ENCODE assay signal across 9 mouse cellular contexts in the genomic region with DNA sequence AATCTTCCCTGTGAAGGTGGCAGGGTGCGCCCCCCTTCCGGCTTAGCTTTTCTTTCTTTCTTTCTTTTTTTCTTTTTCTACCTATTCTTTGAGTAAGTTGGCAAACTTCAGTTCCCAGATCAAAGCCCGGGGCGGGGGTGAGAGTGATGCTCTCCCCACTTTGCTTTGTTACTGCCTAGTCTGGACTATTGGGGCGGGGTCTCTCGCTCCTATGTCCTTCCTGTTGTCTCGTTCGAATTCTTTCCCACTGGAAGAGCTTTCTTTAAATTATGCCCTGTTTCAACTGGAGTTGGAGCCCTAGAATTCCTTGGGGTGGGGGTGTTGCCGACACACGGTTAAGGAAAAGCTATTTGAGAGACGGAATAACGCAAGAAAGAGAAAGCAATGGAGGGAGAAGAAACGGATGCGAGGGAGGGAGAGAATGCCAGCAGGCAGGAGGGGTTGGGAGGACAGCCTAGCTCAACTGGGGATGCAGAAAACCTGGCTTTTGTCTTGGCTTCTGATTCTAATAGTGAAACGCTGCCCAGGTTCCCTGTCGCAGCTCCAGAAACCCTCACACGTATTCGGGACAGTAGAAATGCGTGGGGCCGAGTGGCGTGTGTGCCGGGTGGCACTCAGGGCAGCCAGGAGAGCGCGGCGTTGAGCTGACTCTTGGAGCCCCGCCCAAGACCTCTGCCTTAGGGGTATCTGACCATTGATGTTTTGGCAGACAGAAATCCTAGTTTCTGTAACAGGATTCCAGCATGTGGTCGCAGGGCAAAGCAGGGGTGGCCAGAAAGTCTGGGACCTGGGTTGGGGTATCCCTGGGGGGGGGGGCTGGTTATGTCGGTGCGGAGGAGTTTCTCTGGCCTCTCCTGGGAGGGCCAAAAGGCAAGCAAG. TPM values are rescaled to one million over a fixed set of nuclear protein-coding genes. Genes with fewer than 3 reads are reported as not detected.
DNase-seq lines count a peak whose midpoint lies in the region; ATAC-seq and TF ChIP-seq lines count a peak whose summit lies in the region.
"Had no signal": no experiment of that assay in that cellular context is flagged by ENCODE, and none has a peak within 500 bp of the region (broad histone marks: within the 10 kb centered on the region; RNA-seq: fewer than 3 reads in every experiment).

No protein-coding gene starts in this region.

- no peak overlapping the region for H3ac ChIP-seq in myocyte (ENCODE audit: control insufficient read depth, insufficient read length)

- no peak overlapping the region for H3K9ac ChIP-seq in kidney, embryonic 16.5 days (replicated peaks; ENCODE audit: low read length)
- H3K9ac ChIP-seq in hindbrain, embryonic 13.5 days: peak overlapping the region; percentile 76

- peak overlapping the region; percentile 33 for H3K4me2 ChIP-seq in kidney, embryonic 16.5 days (replicated peaks; ENCODE audit: low read depth, low read length)
- peak overlapping the region; percentile 73 for H3K4me2 ChIP-seq in hindbrain, embryonic 13.5 days
- H3K4me2 ChIP-seq in myocyte (ENCODE audit: low read depth): peak overlapping the region; percentile 38

- WGBS in kidney, embryonic 16.5 days: under 1% methylated on average over 29 of the region's 29 CpGs
- WGBS in hindbrain, embryonic 13.5 days: under 1% methylated on average over 29 of the region's 29 CpGs

- H3K27me3 ChIP-seq in kidney, embryonic 16.5 days (ENCODE audit: insufficient read depth, low read length): peaks cover 81% of the 10 kb centered on the region
- peaks cover 78% of the 10 kb centered on the region for H3K27me3 ChIP-seq in hindbrain, embryonic 13.5 days
- H3K27me3 ChIP-seq in myocyte (ENCODE audit: control insufficient read depth, insufficient read depth, insufficient read length): peaks cover 25% of the 10 kb centered on the region

- TF ChIP-seq POLR2A in myocyte (IDR thresholded peaks at IDR 0.05; ENCODE audit: insufficient read length, low read depth): no peak

- ATAC-seq in kidney, embryonic 16.5 days (ENCODE audit: low FRiP score, low TSS enrichment): no peak
- 0 out of 2 replicates have a peak, but pooled peaks have one; percentile 15 for ATAC-seq in hindbrain, embryonic 13.5 days (ENCODE audit: low FRiP score)
- ATAC-seq in erythroid progenitor cell, adult 5-6 weeks (replicated peaks; ENCODE audit: low FRiP score, poor library complexity, severe bottlenecking): no peak
- ATAC-seq: Patski had no signal

- H3K36me3 ChIP-seq in kidney, embryonic 16.5 days (ENCODE audit: insufficient read depth, low read length): no peaks in the 10 kb centered on the region
- no peaks in the 10 kb centered on the region for H3K36me3 ChIP-seq in hindbrain, embryonic 13.5 days
- H3K36me3 ChIP-seq in myocyte (ENCODE audit: control insufficient read depth, insufficient read depth): no peaks in the 10 kb centered on the region

- DNase-seq in kidney, adult 18-20 months: no peak
- DNase-seq in embryo, embryonic 9.5 days (ENCODE audit: extremely low spot score): peak; percentile 22
- no peak for DNase-seq in c-Kit-positive CD71-positive TER-119-positive erythroid progenitor cells, embryonic 14.5 days (ENCODE audit: low spot score)
- no peak for DNase-seq in cerebellum, adult 9-11 months

- H3K79me2 ChIP-seq in myocyte (ENCODE audit: control insufficient read depth, insufficient read depth): no peaks in the 10 kb centered on the region

- peak overlapping the region; percentile 21 for H3K4me3 ChIP-seq in kidney, embryonic 16.5 days (ENCODE audit: low read length)
- H3K4me3 ChIP-seq in hindbrain, embryonic 13.5 days: peak overlapping the region; percentile 46
- H3K4me3 ChIP-seq in myocyte: no peak overlapping the region

- no peaks in the 10 kb centered on the region for H3K9me3 ChIP-seq in kidney, embryonic 16.5 days (ENCODE audit: low read length)
- H3K9me3 ChIP-seq in hindbrain, embryonic 13.5 days: no peaks in the 10 kb centered on the region

- H3K4me1 ChIP-seq in kidney, embryonic 16.5 days (ENCODE audit: insufficient read depth, low read length): peaks cover 7% of the 10 kb centered on the region
- H3K4me1 ChIP-seq in hindbrain, embryonic 13.5 days (replicated peaks): peaks cover 54% of the 10 kb centered on the region

- no peak overlapping the region for H3K27ac ChIP-seq in kidney, embryonic 16.5 days (ENCODE audit: low read length)
- H3K27ac ChIP-seq in hindbrain, embryonic 13.5 days: peak overlapping the region; percentile 92

TF ChIP-seq in myocyte, 11 proteins besides CTCF, POLR2A, EP300 and RAD21:
- no peak for TF ChIP-seq SRF (IDR thresholded peaks at IDR 0.05; ENCODE audit: control insufficient read depth, insufficient read length, low read depth)
- no peak for TF ChIP-seq MYOG (IDR thresholded peaks at IDR 0.05; ENCODE audit: control insufficient read depth in 1 of 3, insufficient read depth in 1 of 3, insufficient read length in 2 of 3, low read depth in 2 of 3)
- no peak for TF ChIP-seq TCF3 (IDR thresholded peaks at IDR 0.05; ENCODE audit: insufficient read length, low read depth)
- no peak for TF ChIP-seq E2F4 (IDR thresholded peaks at IDR 0.05; ENCODE audit: insufficient read depth)
- no peak for TF ChIP-seq CEBPB (IDR thresholded peaks at IDR 0.05; ENCODE audit: insufficient read depth, poor library complexity, severe bottlenecking)
- TF ChIP-seq USF1 (IDR thresholded peaks at IDR 0.05; ENCODE audit: low read depth): no peak
- no peak for TF ChIP-seq POLR2AphosphoS2 (IDR thresholded peaks at IDR 0.05; ENCODE audit: insufficient read length, low read depth)
- no peak for TF ChIP-seq REST (IDR thresholded peaks at IDR 0.05; ENCODE audit: insufficient read depth, insufficient read length)
- TF ChIP-seq MAX (IDR thresholded peaks at IDR 0.05; ENCODE audit: low read depth): no peak
- TF ChIP-seq MYOD1 (IDR thresholded peaks at IDR 0.05; ENCODE audit: control insufficient read depth in 1 of 3, insufficient read length in 2 of 3, low read depth in 2 of 3): no peak
- TF ChIP-seq TCF12 (IDR thresholded peaks at IDR 0.05; ENCODE audit: insufficient read depth, poor library complexity, severe bottlenecking): no peak
TF ChIP-seq in myocyte: peak in this region for 0.

RNA-seq across cellular contexts. Expression of a gene that starts 1.8 kb away (rescaled TPM):
- polyA plus RNA-seq in kidney, embryonic 16.5 days (2015; fragmentation: Nextera tagmentation; extraction: Ambion mirVana): not detected in 2 replicates
- polyA plus RNA-seq in hindbrain, embryonic 13.5 days (2015; fragmentation: Nextera tagmentation; extraction: Ambion mirVana): 27.2 and 27.7 TPM in 2 replicates
- polyA plus RNA-seq in myocyte (2012; fragmentation: generic; extraction: Trizol): 0.02 TPM
- not detected in 2 replicates for total RNA-seq in erythroid progenitor cell, adult 5-6 weeks (2015; ENCODE audit: low replicate concordance)
- total RNA-seq in erythroid progenitor cell, adult 5-6 weeks (2017; ENCODE audit: low replicate concordance): not detected in 2 replicates
- polyA plus RNA-seq: Patski had no signal

Comparison
In these comparisons a context has a peak if more than half of its experiments do, and no peak if none do; other contexts are left out.
1. RNA of a gene that starts 1.8 kb away (polyA plus RNA-seq): 27.2 to 27.7 TPM in hindbrain, embryonic 13.5 days; 0.02 TPM in myocyte (single experiment) and not detected in kidney, embryonic 16.5 days; every median in the first group is over 10 times any median in the second.
2. Peak in every context shown above with its lines, with median percentiles within 50 percentile points of each other: H3K4me2 ChIP-seq.